In genomic region chr2:65104569-65104968, GRCm38 (mm10) we compare ENCODE assay signal across 22 mouse cellular contexts.
DNase-seq lines count a peak whose midpoint lies in the region; ATAC-seq and TF ChIP-seq lines count a peak whose summit lies in the region.
"Had no signal": no experiment of that assay in that cellular context is flagged by ENCODE, and none has a peak within 500 bp of the region (broad histone marks: within the 10 kb centered on the region; RNA-seq: fewer than 3 reads in every experiment).

No protein-coding gene starts in this region.

- ATAC-seq in CD4-positive, CD25-positive, alpha-beta regulatory T cell, adult 4 months = peak; percentile 43
- no peak for ATAC-seq in erythroblast, adult 5-6 weeks (replicated peaks; ENCODE audit: low FRiP score, poor library complexity, severe bottlenecking)
- ATAC-seq: activated CD4-positive, CD25-positive, alpha-beta regulatory T cell, adult 4 months; forebrain, embryonic 13.5 days; forebrain, embryonic 15.5 days; forebrain, postnatal 0 days; Patski had no signal

- H3K9ac ChIP-seq in CH12.LX (ENCODE audit: insufficient read depth, low read depth) = no peak overlapping the region
- H3K9ac ChIP-seq: embryonic facial prominence, embryonic 13.5 days; embryonic facial prominence, embryonic 15.5 days; forebrain, embryonic 13.5 days; forebrain, embryonic 15.5 days; forebrain, postnatal 0 days had no signal

- TF ChIP-seq RAD21 in CH12.LX (IDR thresholded peaks at IDR 0.05; ENCODE audit: low read depth, low read length) = no peak

- H3K4me3 ChIP-seq in CH12.LX (replicated peaks in 1 of 3; ENCODE audit: low read depth in 2 of 3, low read length in 2 of 3, poor library complexity in 1 of 3) = no peak overlapping the region
- H3K4me3 ChIP-seq: embryonic facial prominence, embryonic 13.5 days; embryonic facial prominence, embryonic 15.5 days; forebrain, embryonic 13.5 days; forebrain, embryonic 15.5 days had no signal

- peaks cover 0 to 12% of the 10 kb centered on the region in 2 experiments; a peak in 2 of 4 replicates for H3K4me1 ChIP-seq in CH12.LX (ENCODE audit: control insufficient read depth in 1 of 2, insufficient read depth in 2 of 2)
- H3K4me1 ChIP-seq: embryonic facial prominence, embryonic 13.5 days; embryonic facial prominence, embryonic 15.5 days; forebrain, embryonic 13.5 days; forebrain, embryonic 15.5 days had no signal

- no peak overlapping the region for H3K4me2 ChIP-seq in CH12.LX (ENCODE audit: insufficient read depth, low read depth, poor library complexity, severe bottlenecking)
- H3K4me2 ChIP-seq: embryonic facial prominence, embryonic 13.5 days; embryonic facial prominence, embryonic 15.5 days; forebrain, embryonic 13.5 days; forebrain, embryonic 15.5 days had no signal

- TF ChIP-seq POLR2A in CH12.LX (IDR thresholded peaks at IDR 0.05; ENCODE audit: low read depth, low read length) = no peak

- H3K36me3 ChIP-seq in CH12.LX (replicated peaks in 1 of 2; ENCODE audit: control insufficient read depth in 1 of 2, insufficient read depth in 1 of 2, low read length in 1 of 2) = no peaks in the 10 kb centered on the region
- H3K36me3 ChIP-seq: embryonic facial prominence, embryonic 13.5 days; embryonic facial prominence, embryonic 15.5 days; forebrain, embryonic 15.5 days had no signal

- H3K27me3 ChIP-seq in CH12.LX (replicated peaks) = no peaks in the 10 kb centered on the region
- H3K27me3 ChIP-seq: embryonic facial prominence, embryonic 13.5 days; embryonic facial prominence, embryonic 15.5 days; forebrain, embryonic 13.5 days; forebrain, embryonic 15.5 days; Patski had no signal

- dilution Hi-C loops in CH12.LX (cut with MboI; ENCODE audit: extremely low pct_ligation_motif_present, extremely low pct_unique_long_range_greater_than_20kb, low sequenced_read_pairs) = no loop called here

- H3K27ac ChIP-seq in CH12.LX (ENCODE audit: insufficient read depth, low read depth) = no peak overlapping the region
- H3K27ac ChIP-seq: embryonic facial prominence, embryonic 13.5 days; embryonic facial prominence, embryonic 15.5 days; forebrain, embryonic 13.5 days; forebrain, embryonic 15.5 days had no signal

- DNase-seq in CH12.LX (ENCODE audit: extremely low read depth) = peak; percentile 30
- DNase-seq in induced T-regulatory cell, adult 2 months (ENCODE audit: low read depth) = peak; percentile 48
- DNase-seq in cerebellum, adult 11 months = no peak
- DNase-seq in frontal cortex, postnatal 10 days (ENCODE audit: low spot score in 2 of 2) = no peak
- DNase-seq: adrenal gland, adult 8-10 months; adrenal gland, postnatal 14 days; adrenal gland, postnatal 36 days; cerebellum, adult 18-20 months; cerebellum, adult 8-10 months; cerebellum, adult 9-11 months; cerebellum, postnatal 14 days; cerebellum, postnatal 36 days; embryo, embryonic 11 days; forebrain, postnatal 0 days had no signal

- in situ Hi-C loops in CH12.LX (cut with MboI; ENCODE audit: low pct_ligation_motif_present, low pct_unique_long_range_greater_than_20kb, low sequenced_read_pairs) = no loop called here

- TF ChIP-seq CTCF in CH12.LX (conservative IDR thresholded peaks at IDR 0.05 in 1 of 2, IDR thresholded peaks at IDR 0.05 in 1 of 2; ENCODE audit: low read depth in 2 of 2, low read length in 2 of 2) = no peak

- no peaks in the 10 kb centered on the region for H3K9me3 ChIP-seq in CH12.LX (replicated peaks; ENCODE audit: low read length)
- H3K9me3 ChIP-seq: embryonic facial prominence, embryonic 13.5 days; embryonic facial prominence, embryonic 15.5 days; forebrain, embryonic 13.5 days; forebrain, embryonic 15.5 days had no signal

- TF ChIP-seq EP300 in CH12.LX (IDR thresholded peaks at IDR 0.05; ENCODE audit: low read length) = 0 out of 2 replicates have a peak, but pooled peaks have one; percentile 24

- no peaks in the 10 kb centered on the region for H3K79me2 ChIP-seq in CH12.LX (replicated peaks; ENCODE audit: control insufficient read depth, extremely low read depth, insufficient read depth, poor library complexity, severe bottlenecking)

TF ChIP-seq in CH12.LX, 34 proteins besides CTCF, POLR2A, EP300 and RAD21:
- TF ChIP-seq IRF4 (IDR thresholded peaks at IDR 0.05; ENCODE audit: low read depth, low read length) = peak; percentile 55; the same call in 1 of the 2 replicates
- TF ChIP-seq BHLHE40 (IDR thresholded peaks at IDR 0.05; ENCODE audit: low read depth, low read length) = peak; percentile 83
- TF ChIP-seq ETS1 (conservative IDR thresholded peaks at IDR 0.05; ENCODE audit: low read depth, low read length) = peak; percentile 51
- TF ChIP-seq PAX5 (IDR thresholded peaks at IDR 0.05; ENCODE audit: low read length) = no peak
- no peak for TF ChIP-seq MAZ (IDR thresholded peaks at IDR 0.05; ENCODE audit: low read depth, low read length)
- TF ChIP-seq MEF2A (IDR thresholded peaks at IDR 0.05; ENCODE audit: borderline replicate concordance, low read depth, low read length) = peak; percentile 18; the same call in 1 of the 2 replicates

Comparison
In these comparisons a context has a peak if more than half of its experiments do, and no peak if none do; other contexts are left out.
1. DNase-seq: peak in CH12.LX (single experiment) and induced T-regulatory cell, adult 2 months (single experiment); none in cerebellum, adult 11 months (single experiment) and frontal cortex, postnatal 10 days (0 of 2).